Mouse (Mus musculus): ENCODE data around the gene Sox6. TPM values are rescaled to one million over a fixed set of nuclear protein-coding genes. Genes with fewer than 3 reads are reported as not detected.

Gene Sox6
- total and polyA plus RNA-seq, 2 experiments from 2014 or later, result 30.8 to 47.6 TPM

- Histone ChIP-seq H3K27ac (ENCODE audit: low read depth, low read length) (no peak overlapping the region), H3K4me3 (ENCODE audit: low read depth, low read length) (no peak overlapping the region), H3K36me3 (ENCODE audit: insufficient read depth, low read length) (no peaks in the 10 kb centered on the region), H3K4me1 (ENCODE audit: insufficient read depth, low read length) (peaks cover 10% of the 10 kb centered on the region; the same call in 1 of the 2 replicates), H3K9me3 (ENCODE audit: low read length) (no peaks in the 10 kb centered on the region), H3K9ac (replicated peaks; ENCODE audit: low read length, poor library complexity, severe bottlenecking) (no peak overlapping the region), H3K27me3 (ENCODE audit: insufficient read depth, low read length) (no peaks in the 10 kb centered on the region), H3K4me2 (ENCODE audit: low read depth, low read length, poor library complexity, severe bottlenecking) (no peak overlapping the region)
- ATAC-seq (ENCODE audit: low FRiP score), result no peak
- TF ChIP-seq CTCF (IDR thresholded peaks at IDR 0.05), result no peak
- WGBS, result 100% methylated on average over 1 of the region's 1 CpGs
- DNase-seq (ENCODE audit: low spot score), result no peak
Observed at GRCm38 (mm10) chr7:115517701-115518100, 520.9 kb downstream of the Sox6 start.

- no peak for ATAC-seq (ENCODE audit: low FRiP score)
- no peaks in the 10 kb centered on the region for H3K27me3 ChIP-seq (ENCODE audit: insufficient read depth, low read length)
- H3K4me3 ChIP-seq (ENCODE audit: low read depth, low read length), result no peak overlapping the region
- no peaks in the 10 kb centered on the region for H3K36me3 ChIP-seq (ENCODE audit: insufficient read depth, low read length)
- H3K9me3 ChIP-seq (ENCODE audit: low read length), result no peaks in the 10 kb centered on the region
- no peak overlapping the region; the same call in 1 of the 2 replicates for H3K4me2 ChIP-seq (ENCODE audit: low read depth, low read length, poor library complexity, severe bottlenecking)
- no peak for TF ChIP-seq CTCF (IDR thresholded peaks at IDR 0.05)
- H3K4me1 ChIP-seq (ENCODE audit: insufficient read depth, low read length), result peaks cover 12% of the 10 kb centered on the region; the same call in 1 of the 2 replicates
- WGBS, result 43% methylated on average over 8 of the region's 8 CpGs
- peak; percentile 42 for DNase-seq (ENCODE audit: low spot score)
- H3K27ac ChIP-seq (ENCODE audit: low read depth, low read length), result no peak overlapping the region
- no peak overlapping the region for H3K9ac ChIP-seq (replicated peaks; ENCODE audit: low read length, poor library complexity, severe bottlenecking)
Observed at GRCm38 (mm10) chr7:115513681-115514080, 524.9 kb downstream of the Sox6 start.

GRCm38 (mm10) chr7:115511777-115512176 is 526.8 kb downstream of the Sox6 start:
- H3K36me3 ChIP-seq (ENCODE audit: insufficient read depth, low read length), result no peaks in the 10 kb centered on the region
- H3K4me2 ChIP-seq (ENCODE audit: low read depth, low read length, poor library complexity, severe bottlenecking), result no peak overlapping the region
- peaks cover 12% of the 10 kb centered on the region; the same call in 1 of the 2 replicates for H3K4me1 ChIP-seq (ENCODE audit: insufficient read depth, low read length)
- DNase-seq (ENCODE audit: low spot score), result peak; percentile 26
- H3K27ac ChIP-seq (ENCODE audit: low read depth, low read length), result no peak overlapping the region
- no peak overlapping the region for H3K9ac ChIP-seq (replicated peaks; ENCODE audit: low read length, poor library complexity, severe bottlenecking)
- ATAC-seq (ENCODE audit: low FRiP score), result no peak
- WGBS, result 48% methylated on average over 10 of the region's 10 CpGs
- no peak overlapping the region for H3K4me3 ChIP-seq (ENCODE audit: low read depth, low read length)
- no peak for TF ChIP-seq CTCF (IDR thresholded peaks at IDR 0.05)
- H3K27me3 ChIP-seq (ENCODE audit: insufficient read depth, low read length), result no peaks in the 10 kb centered on the region
- H3K9me3 ChIP-seq (ENCODE audit: low read length), result no peaks in the 10 kb centered on the region

DNA sequence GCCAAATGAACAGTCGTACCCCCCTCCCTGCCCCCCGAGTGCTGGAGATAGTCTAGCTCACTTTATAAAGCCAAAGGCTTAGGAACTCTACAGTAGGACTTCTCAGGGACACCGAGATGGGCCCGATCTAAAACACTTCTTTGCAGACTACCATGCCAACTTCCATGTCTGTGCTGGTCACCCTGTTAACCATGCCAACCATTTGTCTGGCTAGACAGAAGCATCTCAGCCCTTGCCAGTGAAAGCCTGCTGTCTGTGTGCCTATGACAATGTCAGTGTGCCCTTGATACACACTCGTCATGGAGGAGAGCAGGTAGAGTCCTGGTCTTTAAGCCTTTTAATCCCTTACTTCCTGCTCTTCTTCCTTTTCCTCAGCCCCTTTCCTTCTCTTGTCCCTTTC is 527.5 kb downstream of the Sox6 start:
- H3K4me1 ChIP-seq (ENCODE audit: insufficient read depth, low read length), result peaks cover 12% of the 10 kb centered on the region; the same call in 1 of the 2 replicates
- no peak overlapping the region for H3K27ac ChIP-seq (ENCODE audit: low read depth, low read length)
- H3K9ac ChIP-seq (replicated peaks; ENCODE audit: low read length, poor library complexity, severe bottlenecking), result no peak overlapping the region
- TF ChIP-seq CTCF (IDR thresholded peaks at IDR 0.05), result no peak
- H3K36me3 ChIP-seq (ENCODE audit: insufficient read depth, low read length), result no peaks in the 10 kb centered on the region
- no peaks in the 10 kb centered on the region for H3K9me3 ChIP-seq (ENCODE audit: low read length)
- DNase-seq (ENCODE audit: low spot score), result no peak
- 84% methylated on average over 5 of the region's 5 CpGs for WGBS
- H3K4me2 ChIP-seq (ENCODE audit: low read depth, low read length, poor library complexity, severe bottlenecking), result no peak overlapping the region
- no peak for ATAC-seq (ENCODE audit: low FRiP score)
- no peaks in the 10 kb centered on the region for H3K27me3 ChIP-seq (ENCODE audit: insufficient read depth, low read length)
- no peak overlapping the region for H3K4me3 ChIP-seq (ENCODE audit: low read depth, low read length)

DNA sequence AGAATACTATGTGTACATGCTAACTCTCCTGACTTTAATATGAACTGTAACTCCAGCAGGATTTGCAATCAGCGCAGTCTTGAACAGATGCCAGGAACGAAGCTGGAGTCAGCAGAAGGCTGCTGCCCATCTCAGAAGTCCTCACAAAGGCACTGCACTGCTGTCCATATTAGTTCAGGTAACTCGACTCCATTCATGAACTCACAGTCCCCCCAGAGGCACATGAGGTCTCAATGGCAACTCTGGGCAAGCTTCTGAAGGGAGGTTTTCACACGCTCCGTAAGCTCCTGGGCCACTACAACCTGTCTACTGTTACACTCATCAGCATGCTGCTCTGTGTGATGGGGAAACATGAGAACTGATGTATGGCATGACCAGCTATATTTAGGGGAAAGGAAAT is 528.6 kb downstream of the Sox6 start:
- no peaks in the 10 kb centered on the region for H3K36me3 ChIP-seq (ENCODE audit: insufficient read depth, low read length)
- DNase-seq (ENCODE audit: low spot score) (no peak), ATAC-seq (ENCODE audit: low FRiP score) (no peak)
- peaks cover 12% of the 10 kb centered on the region; the same call in 1 of the 2 replicates for H3K4me1 ChIP-seq (ENCODE audit: insufficient read depth, low read length)
- no peak overlapping the region for H3K9ac ChIP-seq (replicated peaks; ENCODE audit: low read length, poor library complexity, severe bottlenecking)
- H3K27ac ChIP-seq (ENCODE audit: low read depth, low read length), result no peak overlapping the region
- no peaks in the 10 kb centered on the region for H3K27me3 ChIP-seq (ENCODE audit: insufficient read depth, low read length)
- TF ChIP-seq CTCF (IDR thresholded peaks at IDR 0.05), result no peak
- no peak overlapping the region for H3K4me3 ChIP-seq (ENCODE audit: low read depth, low read length)
- H3K4me2 ChIP-seq (ENCODE audit: low read depth, low read length, poor library complexity, severe bottlenecking), result no peak overlapping the region
- no peaks in the 10 kb centered on the region for H3K9me3 ChIP-seq (ENCODE audit: low read length)
- 85% methylated on average over 5 of the region's 5 CpGs for WGBS

DNA sequence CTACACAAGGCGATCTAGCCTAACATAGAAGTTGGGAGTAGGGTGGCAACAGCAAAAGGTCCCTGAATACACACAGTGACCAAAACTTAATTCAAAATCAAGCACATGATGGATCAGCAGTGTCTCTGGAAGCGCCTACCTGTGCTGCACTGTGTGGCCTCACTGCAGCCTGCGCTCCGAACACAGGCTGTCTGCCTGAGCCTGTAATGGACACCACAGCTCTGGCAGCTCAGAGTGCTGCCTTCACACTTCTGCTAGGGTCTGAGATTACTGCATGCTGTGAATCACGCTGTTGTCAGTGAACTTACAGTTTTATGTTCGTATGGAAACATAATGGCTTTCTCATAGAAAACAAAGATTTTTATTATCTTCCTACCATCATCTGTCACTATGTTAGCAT is 532.2 kb downstream of the Sox6 start:
- DNase-seq (ENCODE audit: low spot score), result no peak
- Histone ChIP-seq H3K4me2 (ENCODE audit: low read depth, low read length, poor library complexity, severe bottlenecking) (no peak overlapping the region), H3K27me3 (ENCODE audit: insufficient read depth, low read length) (no peaks in the 10 kb centered on the region), H3K9ac (replicated peaks; ENCODE audit: low read length, poor library complexity, severe bottlenecking) (no peak overlapping the region), H3K4me1 (ENCODE audit: insufficient read depth, low read length) (0 out of 2 replicates have a peak, but pooled peaks cover under 1% of the 10 kb centered on the region), H3K9me3 (ENCODE audit: low read length) (no peaks in the 10 kb centered on the region), H3K36me3 (ENCODE audit: insufficient read depth, low read length) (no peaks in the 10 kb centered on the region), H3K4me3 (ENCODE audit: low read depth, low read length) (no peak overlapping the region), H3K27ac (ENCODE audit: low read depth, low read length) (no peak overlapping the region)
- no peak for TF ChIP-seq CTCF (IDR thresholded peaks at IDR 0.05)
- WGBS, result 88% methylated on average over 6 of the region's 6 CpGs
- ATAC-seq (ENCODE audit: low FRiP score), result no peak
